Mouse (Mus musculus): Measurements from ENCODE around the gene Pde4dip.

Gene Pde4dip

GRCm38 (mm10) chr3:97748789-97749188 lies 139.7 kb downstream of the Pde4dip start:
- no peak for DNase-seq

DNA sequence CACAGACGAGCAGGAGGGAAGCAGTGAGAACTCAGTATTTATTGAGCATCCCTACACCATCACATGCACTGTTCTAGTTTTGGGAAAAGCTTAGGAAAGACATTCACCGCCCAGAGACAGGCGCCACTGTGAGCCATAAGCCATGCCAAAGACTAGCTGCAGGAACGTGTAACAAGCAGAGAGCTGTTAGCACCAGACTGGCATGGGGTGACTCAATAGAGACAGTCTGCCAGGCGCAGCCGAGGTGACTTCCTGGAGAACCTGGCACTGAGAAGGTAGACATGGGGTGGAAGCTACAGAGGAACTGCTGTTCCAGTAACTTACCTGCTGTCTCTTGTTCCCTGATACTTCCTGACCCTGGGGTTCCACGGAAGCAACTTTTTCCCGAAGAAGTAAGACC lies 145.7 kb downstream of the Pde4dip start:
- DNase-seq = no peak

GRCm38 (mm10) chr3:97735575-97735974 lies 152.9 kb downstream of the Pde4dip start:
- no peak for DNase-seq

GRCm38 (mm10) chr3:97734259-97734658 lies 154.2 kb downstream of the Pde4dip start:
- DNase-seq = no peak

GRCm38 (mm10) chr3:97732622-97733021 lies 155.9 kb downstream of the Pde4dip start:
- DNase-seq = no peak

DNA sequence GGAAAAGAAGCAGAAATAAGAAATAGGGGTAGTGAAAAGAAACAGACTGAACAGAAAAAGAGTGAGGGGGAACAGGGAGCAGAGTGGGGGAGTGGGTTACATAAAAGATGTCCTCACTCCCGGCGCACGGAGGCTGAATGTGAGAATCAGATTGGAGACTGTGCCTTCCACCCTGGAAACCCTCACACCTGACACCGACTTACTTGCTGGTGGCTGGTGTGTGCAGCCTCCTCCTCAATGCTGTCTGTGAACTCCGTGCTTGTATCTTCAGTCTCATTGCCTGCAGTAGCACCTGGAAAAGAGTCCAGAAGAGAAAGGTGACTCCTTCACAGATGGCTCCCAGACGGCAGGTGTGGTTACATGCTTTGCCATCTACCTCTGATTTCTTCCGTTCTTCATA lies 157.9 kb downstream of the Pde4dip start:
- no peak for DNase-seq

- DNase-seq = peak; percentile 20 to 40
These were observed 158.4 kb downstream of the Pde4dip start for GRCm38 (mm10) chr3:97730131-97730530.

DNA sequence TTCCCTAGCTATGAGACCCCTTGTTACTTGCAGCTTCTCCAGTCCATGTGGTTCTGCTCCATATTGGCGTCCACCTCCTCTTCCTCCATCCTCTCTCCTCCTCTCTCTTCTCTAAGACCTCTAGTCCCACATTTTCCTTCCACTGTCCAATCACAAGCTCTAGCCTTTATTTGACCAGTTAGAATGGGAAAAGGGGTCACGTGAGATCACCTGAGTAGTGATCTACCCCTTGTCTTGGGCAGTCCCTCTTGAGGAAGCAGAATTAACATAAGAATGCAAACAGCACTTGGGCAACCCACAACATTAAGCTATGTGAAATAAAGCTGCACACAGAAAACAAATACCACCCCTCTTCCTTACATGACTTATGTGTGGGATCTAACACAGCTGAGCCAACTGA lies 160.7 kb downstream of the Pde4dip start:
- no peak for DNase-seq

- DNase-seq = no peak
These were observed 169.4 kb downstream of the Pde4dip start for GRCm38 (mm10) chr3:97719116-97719515.

DNA sequence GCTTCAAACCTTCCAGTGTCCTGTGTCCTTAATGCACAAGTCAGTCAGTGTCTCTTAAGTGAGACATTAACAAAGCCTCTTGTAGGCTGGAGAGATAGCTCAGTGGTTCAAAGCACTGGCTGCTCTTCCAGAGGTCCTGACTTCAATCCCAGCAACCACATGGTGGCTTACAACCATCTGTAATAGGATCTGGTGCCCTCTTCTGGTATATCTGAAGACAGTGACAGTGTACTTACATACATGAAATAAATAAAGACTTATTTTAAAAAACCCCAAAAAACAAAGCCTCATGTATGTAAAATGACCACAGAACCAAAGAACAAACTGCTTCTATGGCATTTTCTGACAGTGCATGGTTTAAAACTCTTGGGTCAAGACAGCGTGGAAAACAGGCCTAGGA lies 172.6 kb downstream of the Pde4dip start:
- DNase-seq = no peak

GRCm38 (mm10) chr3:97710881-97711280 lies 177.6 kb downstream of the Pde4dip start:
- no peak for DNase-seq

GRCm38 (mm10) chr3:97710134-97710533 lies 178.4 kb downstream of the Pde4dip start:
- DNase-seq = no peak

GRCm38 (mm10) chr3:97706561-97706960 lies 181.9 kb downstream of the Pde4dip start:
- no peak for DNase-seq

- no peak for DNase-seq
These were observed 183.0 kb downstream of the Pde4dip start for GRCm38 (mm10) chr3:97705508-97705907.

GRCm38 (mm10) chr3:97702448-97703080 lies 185.9 kb downstream of the Pde4dip start:
- no peak for DNase-seq

- DNase-seq = no peak
These were observed 187.3 kb downstream of the Pde4dip start for GRCm38 (mm10) chr3:97701198-97701597.

GRCm38 (mm10) chr3:97699061-97699460 lies 189.4 kb downstream of the Pde4dip start:
- DNase-seq = peak; percentile 25 to 39

DNA sequence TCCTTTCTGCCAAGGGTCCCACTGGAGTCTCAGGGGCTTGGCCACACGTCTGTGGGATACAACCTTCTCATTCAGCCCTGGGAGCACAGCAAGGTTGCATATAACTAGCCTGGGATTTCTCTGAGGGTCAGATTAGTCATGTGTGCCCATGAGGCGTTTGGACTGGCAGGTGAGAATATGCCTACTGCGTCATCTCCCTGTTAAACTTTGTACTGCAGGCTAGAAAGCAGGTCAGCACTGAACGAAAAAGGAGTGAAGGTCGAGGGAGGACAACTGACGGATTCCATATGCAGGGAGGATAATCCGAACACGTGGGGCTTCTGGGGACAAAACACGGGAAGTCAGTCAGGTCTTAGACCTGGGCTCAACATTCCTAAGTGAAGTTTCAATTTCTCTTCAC lies 191.2 kb downstream of the Pde4dip start:
- no peak for DNase-seq

GRCm38 (mm10) chr3:97696866-97697265 lies 191.6 kb downstream of the Pde4dip start:
- peak; percentile 54 to 66 for DNase-seq

DNA sequence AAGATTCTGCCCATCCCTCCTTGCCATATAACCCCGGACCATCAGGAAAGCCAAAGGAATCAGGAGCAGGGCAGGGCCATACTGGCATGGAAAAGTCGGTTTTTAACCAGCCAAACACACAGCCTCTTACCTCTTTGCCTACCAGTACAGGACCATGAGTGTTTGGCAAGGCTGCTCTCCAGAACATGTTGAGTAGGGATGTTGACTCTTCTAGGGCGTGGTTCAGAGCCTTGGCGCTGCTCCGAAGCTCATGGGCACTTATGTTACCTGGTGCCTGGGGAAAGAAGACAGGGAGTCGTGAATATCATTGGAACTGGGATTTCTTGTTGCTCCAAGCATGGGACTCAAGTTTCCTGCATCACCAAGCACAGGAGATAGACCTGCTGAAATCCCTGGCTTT lies 194.7 kb downstream of the Pde4dip start:
- no peak for DNase-seq

DNA sequence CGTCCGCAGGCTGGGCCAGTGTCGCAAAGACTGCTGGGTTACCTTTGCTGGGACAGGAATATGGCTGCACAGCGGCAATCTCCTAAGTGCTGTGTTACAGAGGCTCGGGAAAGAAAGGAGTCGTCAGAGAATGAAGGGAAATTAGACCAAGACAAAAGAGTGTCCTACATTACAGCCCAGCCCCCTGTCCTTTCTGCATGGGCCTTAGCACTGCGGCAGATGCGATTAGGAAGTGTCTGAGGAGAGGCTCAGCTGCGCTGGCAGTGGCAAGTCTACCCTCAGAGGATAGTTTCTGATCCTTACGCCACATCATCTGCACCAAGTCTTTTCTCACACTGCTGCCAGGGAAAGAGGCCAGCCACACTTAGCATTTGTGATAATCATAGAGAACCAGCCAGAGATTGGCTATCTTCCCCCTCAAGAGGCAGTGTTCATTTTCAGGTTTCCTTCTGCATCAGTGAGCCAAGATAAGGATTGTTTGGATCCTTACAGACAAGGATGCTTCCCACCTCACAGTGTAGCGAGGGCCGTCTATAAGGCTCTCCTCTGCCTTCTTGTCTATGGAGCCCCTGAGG lies 197.0 kb downstream of the Pde4dip start:
- peak; percentile 44 to 49 for DNase-seq

GRCm38 (mm10) chr3:97690590-97690989 lies 197.9 kb downstream of the Pde4dip start:
- no peak for DNase-seq

DNA sequence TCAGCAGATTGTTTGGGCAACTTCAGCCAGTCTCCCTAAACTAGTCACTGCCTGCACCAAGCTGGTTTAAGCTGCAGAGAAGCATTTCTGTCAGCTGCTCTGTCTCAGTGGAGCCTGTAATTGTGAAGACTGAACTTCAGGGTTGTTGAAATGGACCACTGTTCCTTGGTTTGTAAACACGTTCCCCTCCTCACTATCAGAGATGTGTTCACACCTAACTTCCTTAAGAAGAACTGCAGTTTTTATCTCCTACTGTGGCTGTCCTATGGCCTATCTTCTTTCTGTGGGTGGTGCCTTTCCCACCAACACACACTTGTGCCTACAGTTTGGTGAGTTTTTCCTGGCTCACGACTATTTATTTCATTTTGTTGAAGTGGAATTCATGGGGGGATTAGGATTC lies 199.2 kb downstream of the Pde4dip start:
- no peak for DNase-seq

DNA sequence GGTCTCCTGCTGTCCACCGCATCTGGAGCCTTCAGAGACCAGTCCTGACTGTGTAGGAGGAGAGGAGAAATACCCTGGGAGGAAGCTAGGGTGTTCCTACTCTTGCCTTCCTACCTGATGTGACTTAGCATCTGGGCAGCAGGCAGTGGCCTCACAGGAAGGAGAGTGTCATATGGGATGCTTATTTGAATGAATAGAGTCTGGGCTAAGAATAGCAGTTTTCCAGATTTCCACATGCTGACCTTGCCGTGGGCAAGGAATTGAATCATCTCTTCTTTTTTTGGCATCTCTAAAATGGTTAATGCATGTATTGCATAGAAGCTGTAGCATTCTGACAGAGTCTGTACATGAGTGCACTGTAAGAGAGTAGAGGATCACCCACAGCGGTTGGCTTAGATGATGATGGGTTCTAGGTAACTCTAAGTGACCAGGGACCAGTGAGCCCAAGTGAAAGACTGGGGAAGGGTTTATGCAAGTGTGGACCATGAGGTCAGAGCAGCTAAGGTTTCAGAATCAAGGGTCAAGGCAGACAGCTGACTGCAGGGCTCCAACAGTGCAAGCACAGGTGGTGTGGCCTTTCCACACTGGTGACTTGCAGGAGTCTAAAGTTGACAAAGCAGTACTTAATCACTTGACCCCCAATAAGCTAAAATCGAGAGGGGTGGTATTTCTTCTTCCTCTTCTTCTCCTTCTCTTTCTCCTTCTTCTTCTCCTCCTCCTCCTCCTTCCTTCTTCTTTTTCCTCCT lies 202.0 kb downstream of the Pde4dip start:
- no peak for DNase-seq
